ENCODE assay signal across 14 mouse cellular contexts in the genomic region with DNA sequence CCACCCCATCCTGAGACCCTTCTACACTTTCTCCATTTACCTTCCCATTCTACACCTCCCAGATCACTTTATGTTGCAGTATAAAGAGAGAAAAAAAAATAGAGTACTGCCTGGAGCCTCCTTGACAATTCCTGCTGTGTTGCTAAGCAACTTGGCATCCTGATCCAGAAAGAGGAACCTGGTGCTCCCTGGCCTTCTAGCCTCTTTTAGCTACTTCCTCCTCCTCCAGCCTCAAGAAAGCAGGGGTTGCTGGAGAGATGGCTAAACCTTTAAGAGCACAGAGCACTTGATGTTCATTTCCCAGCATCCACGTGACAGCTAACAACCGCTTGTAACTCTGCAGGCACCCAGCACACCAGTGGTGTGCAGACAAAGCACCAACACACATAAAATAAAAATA. TPM values are rescaled to one million over a fixed set of nuclear protein-coding genes. Genes with fewer than 3 reads are reported as not detected.
"Had no signal": no experiment of that assay in that cellular context is flagged by ENCODE, and none has a peak within 500 bp of the region (broad histone marks: within the 10 kb centered on the region; RNA-seq: fewer than 3 reads in every experiment).

No protein-coding gene starts in this region.

- H3K9ac ChIP-seq: limb, embryonic 13.5 days; liver, embryonic 14.5 days had no signal

- DNase-seq: kidney, adult 18-20 months; kidney, postnatal 14 days; left cerebral cortex, postnatal 4 days; lung, adult 18-20 months; right cerebral cortex, adult 18-20 months; right cerebral cortex, postnatal 25 days; thymus, postnatal 4 days had no signal

- H3K36me3 ChIP-seq: limb, embryonic 13.5 days had no signal

- H3K27ac ChIP-seq: limb, embryonic 13.5 days; liver, embryonic 14.5 days had no signal

- H3K4me2 ChIP-seq: limb, embryonic 13.5 days had no signal

- H3K9me3 ChIP-seq: limb, embryonic 13.5 days had no signal

- H3K4me3 ChIP-seq: limb, embryonic 13.5 days had no signal

- H3K4me1 ChIP-seq: limb, embryonic 13.5 days had no signal

RNA-seq across cellular contexts. Expression of gene Fev, which starts 13.0 kb away (rescaled TPM):
- polyA plus RNA-seq: liver, adult 2 months; lung, embryonic 16.5 days; neural tube, embryonic 14.5 days; thymus, postnatal 0 days had no signal

RNA-seq across cellular contexts. Expression of gene Cdk5r2, which starts 17.5 kb away (rescaled TPM):
- polyA plus RNA-seq: kidney, embryonic 14.5 days; liver, adult 2 months; lung, embryonic 16.5 days; thymus, postnatal 0 days had no signal

RNA-seq across cellular contexts. Expression of gene Cryba2, which starts 20.7 kb away (rescaled TPM):
- polyA plus RNA-seq: kidney, embryonic 14.5 days; limb, embryonic 13.5 days; liver, adult 2 months; liver, embryonic 14.5 days; lung, embryonic 16.5 days had no signal
